Mouse (Mus musculus): ENCODE measurements around the gene Thrap3. TPM values are rescaled to one million over a fixed set of nuclear protein-coding genes. Genes with fewer than 3 reads are reported as not detected.

The Thrap3 gene
- polyA plus RNA-seq, 1 experiment from 2014 or later: 98.1 TPM

DNA sequence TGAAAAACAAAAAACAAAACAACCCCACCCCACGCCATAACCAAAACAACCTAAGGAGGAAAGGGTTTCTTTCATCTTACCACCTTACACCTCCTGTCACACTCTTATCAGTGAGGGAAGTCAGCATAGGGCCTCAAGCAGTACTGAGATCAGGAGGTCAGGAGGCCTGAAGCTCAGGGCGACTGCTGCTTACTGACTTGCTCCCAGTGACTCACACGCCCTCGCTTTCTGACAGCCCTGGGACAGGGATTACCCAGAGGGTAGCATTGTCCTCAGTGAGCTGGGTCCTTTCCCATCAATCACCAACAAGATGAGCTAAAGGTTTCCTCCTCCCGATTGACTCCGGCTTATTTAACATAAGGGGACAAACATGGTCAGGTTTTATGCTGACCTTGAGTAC is 4.5 kb upstream of the Thrap3 start:
- ATAC-seq (ENCODE audit: low read depth) (no peak), DNase-seq (no peak)
- Histone ChIP-seq H3K27ac (peak overlapping the region; percentile 68), H3K9ac (peak overlapping the region; percentile 51), H3K36me3 (no peaks in the 10 kb centered on the region), H3K4me1 (replicated peaks) (peaks cover 47% of the 10 kb centered on the region), H3K4me3 (replicated peaks) (no peak overlapping the region), H3K4me2 (peak overlapping the region; percentile 24; the same call in 1 of the 2 replicates), H3K9me3 (replicated peaks) (no peaks in the 10 kb centered on the region), H3K27me3 (no peaks in the 10 kb centered on the region)
- WGBS (ENCODE audit: insufficient replicate concordance): 43% methylated on average over 6 of the region's 6 CpGs

DNA sequence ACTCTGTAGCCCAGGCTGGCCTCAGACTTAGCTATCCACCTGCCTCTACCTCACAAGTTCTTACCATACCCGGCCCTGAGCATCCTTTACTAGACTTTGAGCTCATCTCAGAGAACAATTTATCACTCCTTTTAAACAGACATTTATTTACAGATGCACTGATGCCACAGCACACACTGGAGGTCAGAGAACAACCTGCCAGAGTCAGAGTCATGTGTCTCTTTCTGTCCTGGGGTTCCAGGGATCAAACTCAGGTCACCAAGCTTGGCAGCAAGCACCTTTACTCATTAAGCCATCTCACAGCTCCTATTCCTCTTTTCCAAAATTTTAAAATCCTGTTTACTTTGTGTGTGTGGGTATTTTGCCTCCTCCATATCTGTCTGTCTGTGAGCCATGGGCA is 2.8 kb upstream of the Thrap3 start:
- peaks cover 53% of the 10 kb centered on the region for H3K4me1 ChIP-seq (replicated peaks)
- no peak overlapping the region for H3K4me2 ChIP-seq
- no peaks in the 10 kb centered on the region for H3K9me3 ChIP-seq (replicated peaks)
- H3K27me3 ChIP-seq: no peaks in the 10 kb centered on the region
- WGBS (ENCODE audit: insufficient replicate concordance): 62% methylated on average over 1 of the region's 1 CpGs
- ATAC-seq (ENCODE audit: low read depth) (no peak), DNase-seq (no peak)
- H3K27ac ChIP-seq: peak overlapping the region; percentile 1; the same call in 1 of the 2 replicates
- no peak overlapping the region for H3K9ac ChIP-seq
- H3K36me3 ChIP-seq: no peaks in the 10 kb centered on the region
- H3K4me3 ChIP-seq (replicated peaks): no peak overlapping the region

DNA sequence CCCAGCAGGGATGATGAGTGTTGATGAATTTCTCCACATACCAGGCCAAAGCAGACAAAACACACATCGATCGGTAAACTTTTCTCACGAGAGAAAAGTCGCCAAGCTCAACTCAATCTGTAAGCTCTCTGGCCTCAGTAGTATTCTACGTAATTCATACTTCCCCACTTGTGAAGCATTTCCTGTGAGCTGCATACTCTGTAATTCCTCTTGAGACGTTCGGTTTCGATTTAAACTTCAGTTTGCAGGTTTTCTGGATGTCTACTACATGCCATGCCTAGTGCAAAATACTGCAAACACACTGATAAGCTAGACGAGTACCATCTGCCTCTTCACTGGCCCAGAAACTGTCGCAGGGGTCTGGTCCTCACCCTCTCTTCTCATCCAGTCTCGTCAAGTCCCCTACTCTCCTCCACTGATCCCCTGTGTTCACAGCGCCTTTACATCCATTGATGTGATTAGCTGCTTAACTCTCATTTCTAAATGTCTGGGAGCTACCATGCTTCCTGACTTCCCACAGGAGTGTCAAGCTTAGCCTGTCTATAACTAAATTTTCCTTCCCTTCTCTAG is 2.2 kb upstream of the Thrap3 start:
- no peak overlapping the region for H3K4me2 ChIP-seq
- DNase-seq: no peak
- H3K36me3 ChIP-seq: 0 out of 2 replicates have a peak, but pooled peaks cover 6% of the 10 kb centered on the region
- no peak overlapping the region for H3K4me3 ChIP-seq (replicated peaks)
- H3K9ac ChIP-seq: 0 out of 2 replicates have a peak overlapping the region, but pooled peaks have one; percentile 43
- H3K9me3 ChIP-seq (replicated peaks): no peaks in the 10 kb centered on the region
- peak overlapping the region; percentile 38 for H3K27ac ChIP-seq
- WGBS (ENCODE audit: insufficient replicate concordance): 64% methylated on average over 12 of the region's 12 CpGs
- peaks cover 60% of the 10 kb centered on the region for H3K4me1 ChIP-seq (replicated peaks)
- ATAC-seq (ENCODE audit: low read depth): no peak
- no peaks in the 10 kb centered on the region for H3K27me3 ChIP-seq

DNA sequence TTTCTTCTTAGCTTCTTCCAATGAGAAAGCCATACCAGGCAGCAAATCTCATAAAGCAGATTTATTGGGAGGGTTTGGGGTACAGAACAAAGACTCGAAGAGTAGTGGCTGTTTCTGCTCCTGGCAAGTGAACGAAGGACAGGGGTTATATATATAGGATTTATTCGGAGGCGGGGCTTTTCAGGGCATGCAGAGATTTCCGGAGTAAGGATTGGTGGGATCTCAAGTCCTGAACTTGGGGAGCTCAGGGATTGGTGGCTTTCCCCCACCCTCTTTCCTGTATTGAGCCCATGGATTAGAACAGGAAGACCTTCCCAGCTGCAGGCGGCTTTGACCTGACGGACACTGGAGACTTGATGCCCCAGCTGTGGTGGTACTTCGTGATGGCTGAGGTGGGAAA is 1.5 kb upstream of the Thrap3 start:
- WGBS (ENCODE audit: insufficient replicate concordance): 86% methylated on average over 8 of the region's 8 CpGs
- Histone ChIP-seq H3K4me1 (replicated peaks) (peaks cover 67% of the 10 kb centered on the region), H3K4me3 (replicated peaks) (no peak overlapping the region), H3K27me3 (no peaks in the 10 kb centered on the region), H3K9me3 (replicated peaks) (no peaks in the 10 kb centered on the region), H3K4me2 (peak overlapping the region; percentile 69), H3K36me3 (peaks cover 11% of the 10 kb centered on the region; the same call in 1 of the 2 replicates), H3K27ac (peak overlapping the region; percentile 92), H3K9ac (0 out of 2 replicates have a peak overlapping the region, but pooled peaks have one; percentile 73)
- no peak for DNase-seq
- no peak for ATAC-seq (ENCODE audit: low read depth)

DNA sequence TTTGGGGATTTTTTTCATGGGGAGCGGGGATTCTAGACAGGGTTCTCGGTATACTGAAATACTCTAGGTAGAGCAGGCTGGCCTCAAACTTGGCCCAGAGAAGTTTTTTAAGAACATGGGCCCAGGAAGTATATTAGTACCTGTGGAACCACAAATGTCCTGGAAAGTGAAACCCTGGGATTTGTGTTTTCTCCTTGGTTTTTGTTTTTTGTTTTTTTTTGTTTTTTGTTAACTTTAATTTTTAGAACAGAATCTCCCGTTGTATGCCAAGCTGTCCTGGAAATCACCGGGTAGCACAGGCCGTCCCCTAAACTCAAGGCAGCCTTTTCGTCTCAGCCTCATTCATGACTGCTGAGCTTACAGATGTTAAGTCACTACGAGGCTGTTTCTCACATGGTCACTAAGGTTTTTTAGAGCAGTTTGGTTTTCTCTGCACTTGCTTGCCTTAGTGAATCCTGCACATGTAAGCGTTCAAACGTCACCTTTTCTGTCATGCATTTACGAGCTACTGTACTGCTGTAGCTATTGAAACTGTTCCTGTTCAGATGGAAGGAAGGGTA is 856 bp upstream of the Thrap3 start:
- H3K9ac ChIP-seq: peak overlapping the region; percentile 73
- peak overlapping the region; percentile 92 for H3K27ac ChIP-seq
- peaks cover 17% of the 10 kb centered on the region for H3K36me3 ChIP-seq
- H3K4me2 ChIP-seq: peak overlapping the region; percentile 69
- DNase-seq (no peak), ATAC-seq (ENCODE audit: low read depth) (no peak)
- H3K27me3 ChIP-seq: no peaks in the 10 kb centered on the region
- peak overlapping the region; percentile 79 for H3K4me3 ChIP-seq (replicated peaks)
- peaks cover 73% of the 10 kb centered on the region for H3K4me1 ChIP-seq (replicated peaks)
- WGBS (ENCODE audit: insufficient replicate concordance): 66% methylated on average over 10 of the region's 10 CpGs
- H3K9me3 ChIP-seq (replicated peaks): no peaks in the 10 kb centered on the region

DNA sequence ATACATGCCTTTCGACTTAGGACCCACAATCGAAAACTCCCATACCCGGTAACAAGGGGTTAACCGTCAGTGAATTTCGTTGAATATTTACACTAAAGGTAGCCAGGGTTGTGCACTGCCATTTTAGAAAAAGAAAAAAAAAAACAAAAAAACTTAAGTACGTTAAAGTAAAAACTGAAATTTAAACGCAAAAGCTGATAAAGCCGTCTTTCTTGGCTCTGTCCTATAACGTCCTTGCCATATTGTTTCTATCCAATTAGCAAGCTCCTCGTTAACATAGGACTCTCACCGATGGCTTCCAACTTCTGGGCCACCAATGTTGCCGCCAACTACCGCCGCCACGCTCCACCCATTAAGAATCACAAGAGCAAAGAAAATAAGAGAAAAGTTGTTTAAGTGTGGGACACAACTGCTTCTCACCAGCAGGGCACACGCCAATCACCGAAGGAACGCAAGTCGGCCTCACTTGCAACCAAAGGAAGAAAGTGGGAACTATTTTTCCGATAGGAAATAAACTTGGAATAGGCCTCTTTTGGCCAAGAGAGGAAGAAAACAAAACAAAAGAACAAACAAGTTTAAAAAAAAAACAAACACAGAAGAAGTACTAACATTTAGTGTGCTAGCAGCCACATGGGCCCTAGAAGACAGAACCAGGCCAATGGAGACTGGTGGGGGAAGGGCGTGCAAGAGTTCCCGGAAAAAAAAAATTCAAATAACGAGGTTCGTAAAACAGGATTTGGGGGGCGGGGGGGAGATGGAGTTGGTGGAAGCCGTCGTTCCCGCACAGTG is 852 bp downstream of the Thrap3 start:
- H3K27ac ChIP-seq: peak overlapping the region; percentile 94
- H3K27me3 ChIP-seq: no peaks in the 10 kb centered on the region
- peaks cover 79% of the 10 kb centered on the region for H3K4me1 ChIP-seq (replicated peaks)
- H3K4me2 ChIP-seq: peak overlapping the region; percentile 83
- H3K9ac ChIP-seq: peak overlapping the region; percentile 88
- ATAC-seq (ENCODE audit: low read depth) (no peak), DNase-seq (peak; percentile 48)
- H3K4me3 ChIP-seq (replicated peaks): peak overlapping the region; percentile 79
- H3K36me3 ChIP-seq: peaks cover 28% of the 10 kb centered on the region
- H3K9me3 ChIP-seq (replicated peaks): no peaks in the 10 kb centered on the region
- WGBS (ENCODE audit: insufficient replicate concordance): under 1% methylated on average over 28 of the region's 28 CpGs

DNA sequence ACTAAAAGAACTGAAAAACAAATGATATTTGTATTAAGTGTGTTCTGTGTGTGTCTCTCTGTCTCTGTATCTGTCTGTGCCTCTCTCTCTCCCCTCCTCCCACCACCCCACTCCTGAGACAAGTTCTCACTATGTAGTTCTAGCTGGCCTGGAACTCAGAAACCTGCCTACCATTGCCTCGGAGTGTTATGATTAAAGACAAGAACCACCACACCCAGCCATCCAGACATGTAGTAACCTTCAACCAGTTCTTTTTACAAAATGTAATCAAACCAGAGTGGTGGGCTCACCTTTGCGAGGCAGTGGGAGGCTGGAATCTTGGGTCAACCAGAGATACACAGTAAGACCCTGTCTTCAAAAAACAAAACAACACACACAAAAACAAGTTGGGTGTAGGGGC is 1.9 kb downstream of the Thrap3 start:
- H3K27ac ChIP-seq: peak overlapping the region; percentile 94
- peaks cover 72% of the 10 kb centered on the region for H3K4me1 ChIP-seq (replicated peaks)
- peak overlapping the region; percentile 79 for H3K4me3 ChIP-seq (replicated peaks)
- no peak for ATAC-seq (ENCODE audit: low read depth)
- H3K27me3 ChIP-seq: no peaks in the 10 kb centered on the region
- H3K4me2 ChIP-seq: peak overlapping the region; percentile 83
- peak overlapping the region; percentile 88 for H3K9ac ChIP-seq
- DNase-seq: no peak
- no peaks in the 10 kb centered on the region for H3K9me3 ChIP-seq (replicated peaks)
- H3K36me3 ChIP-seq: peaks cover 33% of the 10 kb centered on the region
- WGBS (ENCODE audit: insufficient replicate concordance): 22% methylated on average over 2 of the region's 2 CpGs

DNA sequence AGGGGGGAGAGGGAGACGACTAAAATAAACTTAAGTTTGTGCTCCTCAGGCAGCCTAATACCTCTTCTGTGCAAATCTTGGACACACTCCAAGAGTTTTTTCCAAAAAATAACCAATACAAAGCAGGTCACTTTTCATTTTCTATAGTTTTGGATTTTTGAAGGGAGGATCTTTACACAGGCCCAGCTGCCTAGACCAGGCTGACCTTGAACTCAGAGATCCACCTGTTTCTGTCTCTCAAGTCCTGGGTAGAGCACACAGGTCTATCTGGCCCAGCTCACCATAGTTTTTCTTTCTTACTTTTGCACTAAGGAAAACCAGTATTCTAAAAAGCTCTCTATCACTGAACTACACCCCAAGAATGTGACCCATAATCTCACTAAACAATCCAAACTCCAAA is 2.5 kb downstream of the Thrap3 start:
- Histone ChIP-seq H3K27ac (peak overlapping the region; percentile 94), H3K9ac (peak overlapping the region; percentile 88), H3K9me3 (replicated peaks) (no peaks in the 10 kb centered on the region), H3K36me3 (peaks cover 39% of the 10 kb centered on the region), H3K4me2 (peak overlapping the region; percentile 83), H3K4me3 (replicated peaks) (peak overlapping the region; percentile 79), H3K27me3 (no peaks in the 10 kb centered on the region), H3K4me1 (replicated peaks) (peaks cover 66% of the 10 kb centered on the region)
- DNase-seq (no peak), ATAC-seq (ENCODE audit: low read depth) (no peak)
- WGBS (ENCODE audit: insufficient replicate concordance): 44% methylated on average over 1 of the region's 1 CpGs

DNA sequence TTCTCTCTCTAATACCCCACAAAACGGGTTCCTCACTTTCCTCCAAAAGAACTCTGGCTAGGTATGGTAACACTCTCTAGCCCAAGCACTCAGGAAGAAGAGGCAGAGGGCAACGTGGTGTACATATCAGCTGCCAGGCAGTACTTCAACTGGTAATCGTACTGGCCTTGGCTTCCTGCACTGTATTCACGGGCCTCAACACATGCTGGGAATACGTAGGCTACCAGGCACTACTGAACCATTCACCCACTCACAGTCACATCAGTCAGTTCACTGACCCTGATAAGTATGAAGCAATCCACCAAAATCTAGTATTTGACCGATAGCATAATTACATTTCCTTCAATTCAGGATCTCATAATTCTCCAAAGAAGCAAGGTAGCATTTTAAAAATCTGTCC is 3.0 kb downstream of the Thrap3 start:
- Histone ChIP-seq H3K4me3 (replicated peaks) (peak overlapping the region; percentile 79), H3K27me3 (no peaks in the 10 kb centered on the region), H3K36me3 (peaks cover 43% of the 10 kb centered on the region), H3K4me2 (peak overlapping the region; percentile 83), H3K9me3 (replicated peaks) (no peaks in the 10 kb centered on the region), H3K9ac (peak overlapping the region; percentile 88), H3K4me1 (replicated peaks) (peaks cover 65% of the 10 kb centered on the region), H3K27ac (no peak overlapping the region)
- DNase-seq (no peak), ATAC-seq (ENCODE audit: low read depth) (no peak)
- 37% methylated on average over 6 of the region's 6 CpGs for WGBS (ENCODE audit: insufficient replicate concordance)

DNA sequence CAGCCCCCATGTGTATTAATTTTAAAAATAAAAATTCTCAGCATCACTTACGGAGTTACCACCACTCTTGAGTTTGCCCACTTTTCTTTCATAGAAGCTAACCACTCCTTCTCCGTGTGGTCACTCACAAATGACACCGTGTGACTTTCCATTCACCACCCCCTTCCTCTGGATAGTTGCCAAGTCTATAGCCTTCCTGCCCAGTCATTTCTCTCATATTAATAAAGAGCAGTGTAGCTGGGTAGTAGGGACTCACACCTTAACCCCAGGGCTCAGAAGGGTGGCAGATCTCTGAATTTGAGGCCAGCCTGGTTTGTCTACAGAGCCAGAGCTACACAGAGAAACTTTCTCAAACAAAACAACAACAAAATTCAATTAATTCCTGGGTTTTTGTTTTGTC is 5.1 kb downstream of the Thrap3 start:
- Histone ChIP-seq H3K9me3 (replicated peaks) (no peaks in the 10 kb centered on the region), H3K4me1 (replicated peaks) (peaks cover 56% of the 10 kb centered on the region), H3K27me3 (no peaks in the 10 kb centered on the region), H3K36me3 (peaks cover 64% of the 10 kb centered on the region), H3K27ac (no peak overlapping the region), H3K4me2 (no peak overlapping the region), H3K9ac (no peak overlapping the region), H3K4me3 (replicated peaks) (0 out of 2 replicates have a peak overlapping the region, but pooled peaks have one; percentile 0)
- ATAC-seq (ENCODE audit: low read depth): no peak
- 78% methylated on average over 3 of the region's 3 CpGs for WGBS (ENCODE audit: insufficient replicate concordance)
- no peak for DNase-seq

DNA sequence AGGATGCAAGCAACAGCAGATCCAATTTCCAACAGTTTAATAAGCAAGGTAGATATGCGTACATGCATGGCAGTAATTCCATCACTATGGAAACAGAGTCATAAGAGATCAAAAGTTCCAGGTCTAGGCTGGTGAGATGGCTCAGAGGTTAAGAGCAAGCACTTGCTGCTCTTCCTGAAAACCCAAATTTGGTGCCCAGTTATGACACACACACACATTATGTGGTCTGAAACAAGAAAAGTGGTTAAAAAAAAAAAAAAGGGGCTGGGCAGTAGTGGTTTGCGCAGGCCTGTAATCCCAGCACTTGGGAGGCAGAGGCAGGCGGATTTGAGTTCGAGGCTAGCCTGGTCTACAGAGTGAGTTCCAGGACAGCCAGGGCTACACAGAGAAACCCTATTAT is 7.6 kb downstream of the Thrap3 start:
- Histone ChIP-seq H3K36me3 (peaks cover 79% of the 10 kb centered on the region), H3K9ac (no peak overlapping the region)

More for the DNA sequence above, 7.6 kb downstream of the Thrap3 start:
- Histone ChIP-seq H3K4me1 (replicated peaks) (peaks cover 51% of the 10 kb centered on the region), H3K27me3 (no peaks in the 10 kb centered on the region), H3K27ac (no peak overlapping the region), H3K4me3 (replicated peaks) (no peak overlapping the region), H3K4me2 (no peak overlapping the region), H3K9me3 (replicated peaks) (no peaks in the 10 kb centered on the region)
- no peak for DNase-seq
- 92% methylated on average over 4 of the region's 4 CpGs for WGBS (ENCODE audit: insufficient replicate concordance)
- no peak for ATAC-seq (ENCODE audit: low read depth)

Data from liver, embryonic 13.5 days (tissue).